Mouse (Mus musculus): ENCODE data around the gene Aqp12. TPM values are rescaled to one million over a fixed set of nuclear protein-coding genes. Genes with fewer than 3 reads are reported as not detected.

Gene Aqp12
- total RNA-seq, 1 experiment, result not detected

- in situ Hi-C loops (cut with MboI; ENCODE audit: low sequenced_read_pairs in 2 of 2, unreplicated experiment in 2 of 2), result no loop called here
- no peak for DNase-seq (ENCODE audit: low read depth, low spot score)
- H3K4me1 ChIP-seq (ENCODE audit: control insufficient read depth in 2 of 2, insufficient read depth in 2 of 2, low read length in 2 of 2, poor library complexity in 1 of 2), result no peaks in the 10 kb centered on the region; a peak in 1 of 4 replicates
- H3K9me3 ChIP-seq (ENCODE audit: control insufficient read depth, insufficient read depth, low read depth, low read length), result no peaks in the 10 kb centered on the region
- no peaks in the 10 kb centered on the region; the same call in 1 of the 2 replicates for H3K36me3 ChIP-seq (ENCODE audit: control insufficient read depth, insufficient read depth, low read length, poor library complexity, severe bottlenecking)
- TF ChIP-seq MAFK (IDR thresholded peaks at IDR 0.05; ENCODE audit: insufficient read depth, low read depth, low read length) (no peak), ZC3H11A (IDR thresholded peaks at IDR 0.05; ENCODE audit: borderline replicate concordance, low read depth, low read length) (no peak), HCFC1 (IDR thresholded peaks at IDR 0.05; ENCODE audit: borderline replicate concordance, insufficient read depth, low read length) (no peak), CHD2 (IDR thresholded peaks at IDR 0.05; ENCODE audit: low read depth, low read length) (no peak), ZNF384 (IDR thresholded peaks at IDR 0.05; ENCODE audit: low read depth, low read length) (no peak)
- H3K4me3 ChIP-seq (ENCODE audit: insufficient read depth in 1 of 2, low read depth in 1 of 2, low read length in 2 of 2, poor library complexity in 1 of 2, severe bottlenecking in 1 of 2), result no peak overlapping the region
- no peak overlapping the region for H3K9ac ChIP-seq (ENCODE audit: insufficient read depth, low read depth, low read length, poor library complexity, severe bottlenecking)
- no peak overlapping the region for H3K27ac ChIP-seq (ENCODE audit: insufficient read depth, low read depth, low read length, poor library complexity, severe bottlenecking)
Observed at GRCm38 (mm10) chr1:93018716-93019115, 12.6 kb downstream of the Aqp12 start.

GRCm38 (mm10) chr1:93020602-93021001, 14.5 kb downstream of the Aqp12 start:
- in situ Hi-C loops (cut with MboI; ENCODE audit: low sequenced_read_pairs in 2 of 2, unreplicated experiment in 2 of 2), result no loop called here
- no peaks in the 10 kb centered on the region; the same call in 1 of the 2 replicates for H3K36me3 ChIP-seq (ENCODE audit: control insufficient read depth, insufficient read depth, low read length, poor library complexity, severe bottlenecking)
- TF ChIP-seq ZNF384 (IDR thresholded peaks at IDR 0.05; ENCODE audit: low read depth, low read length) (no peak), MAFK (IDR thresholded peaks at IDR 0.05; ENCODE audit: insufficient read depth, low read depth, low read length) (no peak), HCFC1 (IDR thresholded peaks at IDR 0.05; ENCODE audit: borderline replicate concordance, insufficient read depth, low read length) (no peak), CHD2 (IDR thresholded peaks at IDR 0.05; ENCODE audit: low read depth, low read length) (no peak), ZC3H11A (IDR thresholded peaks at IDR 0.05; ENCODE audit: borderline replicate concordance, low read depth, low read length) (no peak)
- no peak overlapping the region for H3K27ac ChIP-seq (ENCODE audit: insufficient read depth, low read depth, low read length, poor library complexity, severe bottlenecking)
- H3K9ac ChIP-seq (ENCODE audit: insufficient read depth, low read depth, low read length, poor library complexity, severe bottlenecking), result no peak overlapping the region
- H3K9me3 ChIP-seq (ENCODE audit: control insufficient read depth, insufficient read depth, low read depth, low read length), result no peaks in the 10 kb centered on the region
- H3K4me1 ChIP-seq (ENCODE audit: control insufficient read depth in 2 of 2, insufficient read depth in 2 of 2, low read length in 2 of 2, poor library complexity in 1 of 2), result no peaks in the 10 kb centered on the region; a peak in 1 of 4 replicates
- DNase-seq (ENCODE audit: low read depth, low spot score), result no peak
- no peak overlapping the region for H3K4me3 ChIP-seq (ENCODE audit: insufficient read depth in 1 of 2, low read depth in 1 of 2, low read length in 2 of 2, poor library complexity in 1 of 2, severe bottlenecking in 1 of 2)

GRCm38 (mm10) chr1:93026600-93026999, 20.5 kb downstream of the Aqp12 start:
- no peak for TF ChIP-seq HCFC1 (IDR thresholded peaks at IDR 0.05; ENCODE audit: borderline replicate concordance, insufficient read depth, low read length)
- TF ChIP-seq ZNF384 (IDR thresholded peaks at IDR 0.05; ENCODE audit: low read depth, low read length), result no peak
- no peak for TF ChIP-seq CHD2 (IDR thresholded peaks at IDR 0.05; ENCODE audit: low read depth, low read length)
- no peak for TF ChIP-seq MAFK (IDR thresholded peaks at IDR 0.05; ENCODE audit: insufficient read depth, low read depth, low read length)
- TF ChIP-seq ZC3H11A (IDR thresholded peaks at IDR 0.05; ENCODE audit: borderline replicate concordance, low read depth, low read length), result no peak
- Histone ChIP-seq H3K9me3 (ENCODE audit: control insufficient read depth, insufficient read depth, low read depth, low read length) (no peaks in the 10 kb centered on the region), H3K4me1 (ENCODE audit: control insufficient read depth in 2 of 2, insufficient read depth in 2 of 2, low read length in 2 of 2, poor library complexity in 1 of 2) (no peaks in the 10 kb centered on the region), H3K9ac (ENCODE audit: insufficient read depth, low read depth, low read length, poor library complexity, severe bottlenecking) (no peak overlapping the region), H3K4me3 (ENCODE audit: insufficient read depth in 1 of 2, low read depth in 1 of 2, low read length in 2 of 2, poor library complexity in 1 of 2, severe bottlenecking in 1 of 2) (no peak overlapping the region), H3K27ac (ENCODE audit: insufficient read depth, low read depth, low read length, poor library complexity, severe bottlenecking) (no peak overlapping the region), H3K36me3 (ENCODE audit: control insufficient read depth, insufficient read depth, low read length, poor library complexity, severe bottlenecking) (no peaks in the 10 kb centered on the region)
- DNase-seq (ENCODE audit: low read depth, low spot score), result no peak
- in situ Hi-C loops (cut with MboI; ENCODE audit: low sequenced_read_pairs in 2 of 2, unreplicated experiment in 2 of 2), result no loop called here

- no peak overlapping the region for H3K27ac ChIP-seq (ENCODE audit: insufficient read depth, low read depth, low read length, poor library complexity, severe bottlenecking)
- H3K36me3 ChIP-seq (ENCODE audit: control insufficient read depth, insufficient read depth, low read length, poor library complexity, severe bottlenecking), result no peaks in the 10 kb centered on the region
- DNase-seq (ENCODE audit: low read depth, low spot score), result no peak
- in situ Hi-C loops (cut with MboI; ENCODE audit: low sequenced_read_pairs in 2 of 2, unreplicated experiment in 2 of 2), result no loop called here
- H3K4me3 ChIP-seq (ENCODE audit: insufficient read depth in 1 of 2, low read depth in 1 of 2, low read length in 2 of 2, poor library complexity in 1 of 2, severe bottlenecking in 1 of 2), result no peak overlapping the region
- no peak overlapping the region for H3K9ac ChIP-seq (ENCODE audit: insufficient read depth, low read depth, low read length, poor library complexity, severe bottlenecking)
- H3K9me3 ChIP-seq (ENCODE audit: control insufficient read depth, insufficient read depth, low read depth, low read length), result no peaks in the 10 kb centered on the region
- no peak for TF ChIP-seq MAFK (IDR thresholded peaks at IDR 0.05; ENCODE audit: insufficient read depth, low read depth, low read length)
- no peak for TF ChIP-seq HCFC1 (IDR thresholded peaks at IDR 0.05; ENCODE audit: borderline replicate concordance, insufficient read depth, low read length)
- TF ChIP-seq ZNF384 (IDR thresholded peaks at IDR 0.05; ENCODE audit: low read depth, low read length), result no peak
- TF ChIP-seq ZC3H11A (IDR thresholded peaks at IDR 0.05; ENCODE audit: borderline replicate concordance, low read depth, low read length), result no peak
- no peak for TF ChIP-seq CHD2 (IDR thresholded peaks at IDR 0.05; ENCODE audit: low read depth, low read length)
- no peaks in the 10 kb centered on the region for H3K4me1 ChIP-seq (ENCODE audit: control insufficient read depth in 2 of 2, insufficient read depth in 2 of 2, low read length in 2 of 2, poor library complexity in 1 of 2)
Observed at GRCm38 (mm10) chr1:93029387-93029786, 23.3 kb downstream of the Aqp12 start.

GRCm38 (mm10) chr1:93030060-93030459, 23.9 kb downstream of the Aqp12 start:
- Histone ChIP-seq H3K4me1 (ENCODE audit: control insufficient read depth in 2 of 2, insufficient read depth in 2 of 2, low read length in 2 of 2, poor library complexity in 1 of 2) (no peaks in the 10 kb centered on the region), H3K9ac (ENCODE audit: insufficient read depth, low read depth, low read length, poor library complexity, severe bottlenecking) (no peak overlapping the region), H3K36me3 (ENCODE audit: control insufficient read depth, insufficient read depth, low read length, poor library complexity, severe bottlenecking) (no peaks in the 10 kb centered on the region), H3K9me3 (ENCODE audit: control insufficient read depth, insufficient read depth, low read depth, low read length) (no peaks in the 10 kb centered on the region), H3K27ac (ENCODE audit: insufficient read depth, low read depth, low read length, poor library complexity, severe bottlenecking) (no peak overlapping the region), H3K4me3 (ENCODE audit: insufficient read depth in 1 of 2, low read depth in 1 of 2, low read length in 2 of 2, poor library complexity in 1 of 2, severe bottlenecking in 1 of 2) (no peak overlapping the region)
- DNase-seq (ENCODE audit: low read depth, low spot score), result no peak
- no peak for TF ChIP-seq CHD2 (IDR thresholded peaks at IDR 0.05; ENCODE audit: low read depth, low read length)
- TF ChIP-seq ZC3H11A (IDR thresholded peaks at IDR 0.05; ENCODE audit: borderline replicate concordance, low read depth, low read length), result no peak
- no peak for TF ChIP-seq ZNF384 (IDR thresholded peaks at IDR 0.05; ENCODE audit: low read depth, low read length)
- TF ChIP-seq MAFK (IDR thresholded peaks at IDR 0.05; ENCODE audit: insufficient read depth, low read depth, low read length), result no peak
- TF ChIP-seq HCFC1 (IDR thresholded peaks at IDR 0.05; ENCODE audit: borderline replicate concordance, insufficient read depth, low read length), result no peak
- in situ Hi-C loops (cut with MboI; ENCODE audit: low sequenced_read_pairs in 2 of 2, unreplicated experiment in 2 of 2), result no loop called here
